In genomic region chr6:124904161-124904981, GRCm38 (mm10) we compare ENCODE assay signal across 8 mouse cellular contexts. TPM values are rescaled to one million over a fixed set of nuclear protein-coding genes. Genes with fewer than 3 reads are reported as not detected.
A peak's percentile ranks its signal among the peaks of the same experiment; 100 is the strongest.
DNase-seq lines count a peak whose midpoint lies in the region; ATAC-seq and TF ChIP-seq lines count a peak whose summit lies in the region.

No protein-coding gene starts in this region.

- intact Hi-C loops in left cerebral cortex, postnatal 4 days (cut with DNase I): loop anchor here (5.0 kb wide), 1 partner anchor 42 kb away; the partner anchor contains the start of gene Gpr162

- DNase-seq in spleen, postnatal 36 days (ENCODE audit: low spot score in 2 of 2): peak; percentile 48 to 61
- no peak for DNase-seq in spleen, postnatal 14 days (ENCODE audit: low spot score in 2 of 2)
- DNase-seq in embryo, embryonic 11.5 days (ENCODE audit: low read depth, low spot score): peak; percentile 72
- peak; percentile 78 for DNase-seq in gastrocnemius, postnatal 25 days
- peak; percentile 72 for DNase-seq in left cerebral cortex, postnatal 4 days
- peak; percentile 84 for DNase-seq in midbrain, embryonic 10.5 days (ENCODE audit: low spot score)

- H3K9me3 ChIP-seq in intestine, postnatal 0 days (ENCODE audit: control insufficient read depth): no peaks in the 10 kb centered on the region
- H3K9me3 ChIP-seq in midbrain, embryonic 10.5 days (replicated peaks): no peaks in the 10 kb centered on the region
- no peaks in the 10 kb centered on the region for H3K9me3 ChIP-seq in stomach, embryonic 14.5 days (ENCODE audit: control insufficient read depth, low read depth, low read length)

- no peaks in the 10 kb centered on the region for H3K4me1 ChIP-seq in intestine, postnatal 0 days (replicated peaks; ENCODE audit: control insufficient read depth, insufficient read depth, low read length)
- peaks cover 38% of the 10 kb centered on the region for H3K4me1 ChIP-seq in midbrain, embryonic 10.5 days
- no peaks in the 10 kb centered on the region for H3K4me1 ChIP-seq in stomach, embryonic 14.5 days (ENCODE audit: control insufficient read depth, insufficient read depth, low read length)

- H3K27me3 ChIP-seq in intestine, postnatal 0 days (replicated peaks; ENCODE audit: control insufficient read depth, insufficient read depth, low read length): peaks cover under 1% of the 10 kb centered on the region; the same call in 1 of the 2 replicates
- H3K27me3 ChIP-seq in midbrain, embryonic 10.5 days (ENCODE audit: low read depth, poor library complexity, severe bottlenecking): peaks cover 19% of the 10 kb centered on the region
- H3K27me3 ChIP-seq in stomach, embryonic 14.5 days (ENCODE audit: control insufficient read depth, insufficient read depth, low read length): no peaks in the 10 kb centered on the region

- 10% methylated on average over 24 of the region's 24 CpGs for WGBS in intestine, postnatal 0 days
- 6% methylated on average over 24 of the region's 24 CpGs for WGBS in midbrain, embryonic 10.5 days
- WGBS in stomach, embryonic 14.5 days: 11% methylated on average over 24 of the region's 24 CpGs

- H3K36me3 ChIP-seq in intestine, postnatal 0 days (ENCODE audit: control insufficient read depth, insufficient read depth): no peaks in the 10 kb centered on the region
- no peaks in the 10 kb centered on the region for H3K36me3 ChIP-seq in midbrain, embryonic 10.5 days
- no peaks in the 10 kb centered on the region for H3K36me3 ChIP-seq in stomach, embryonic 14.5 days (ENCODE audit: control insufficient read depth, insufficient read depth, low read length)

- H3K4me2 ChIP-seq in intestine, postnatal 0 days (replicated peaks; ENCODE audit: low read depth): peak overlapping the region; percentile 86
- H3K4me2 ChIP-seq in stomach, embryonic 14.5 days (replicated peaks; ENCODE audit: low read depth, low read length): peak overlapping the region; percentile 76

- peak; percentile 78 for ATAC-seq in intestine, postnatal 0 days
- ATAC-seq in stomach, embryonic 14.5 days (ENCODE audit: insufficient number of reproducible peaks, insufficient read depth, low FRiP score, low read depth): peak; percentile 77

- peak; percentile 74 for TF ChIP-seq CTCF in intestine, postnatal 0 days (IDR thresholded peaks at IDR 0.05; ENCODE audit: low read depth)

- peak overlapping the region; percentile 92 for H3K27ac ChIP-seq in intestine, postnatal 0 days (ENCODE audit: low read depth, low read length)
- peak overlapping the region; percentile 98 for H3K27ac ChIP-seq in midbrain, embryonic 10.5 days (replicated peaks)
- peak overlapping the region; percentile 99 for H3K27ac ChIP-seq in stomach, embryonic 14.5 days (ENCODE audit: low read length)

- H3K4me3 ChIP-seq in intestine, postnatal 0 days (ENCODE audit: low read depth, low read length): peak overlapping the region; percentile 52
- peak overlapping the region; percentile 63 for H3K4me3 ChIP-seq in midbrain, embryonic 10.5 days
- peak overlapping the region; percentile 40 for H3K4me3 ChIP-seq in stomach, embryonic 14.5 days (ENCODE audit: low read depth, low read length)

- H3K9ac ChIP-seq in intestine, postnatal 0 days (ENCODE audit: low read depth, low read length): peak overlapping the region; percentile 58
- peak overlapping the region; percentile 49 for H3K9ac ChIP-seq in stomach, embryonic 14.5 days (replicated peaks; ENCODE audit: low read depth, low read length)

RNA-seq across cellular contexts. Expression of gene Lag3, which starts 7.1 kb away (rescaled TPM):
- total RNA-seq in gastrocnemius, postnatal 25 days (2021): under 1 TPM in 1 of 2 experiments, not detected in 1; 0.51 TPM
- 1.6 and 1.7 TPM in 2 replicates for polyA plus RNA-seq in intestine, postnatal 0 days (2015; fragmentation: Nextera tagmentation; extraction: Ambion mirVana)
- total RNA-seq in left cerebral cortex, postnatal 4 days (2021): 1 to 10 TPM; 1.7 to 2.3 TPM
- polyA plus RNA-seq in midbrain, embryonic 10.5 days (2016; fragmentation: Nextera tagmentation; extraction: Ambion mirVana): 1.0 and 1.5 TPM in 2 replicates
- 1.3 and 1.5 TPM in 2 replicates for polyA plus RNA-seq in stomach, embryonic 14.5 days (2014; fragmentation: Nextera tagmentation; extraction: Ambion mirVana)

RNA-seq across cellular contexts. Expression of gene Ptms, which starts 15.5 kb away (rescaled TPM):
- total RNA-seq in gastrocnemius, postnatal 25 days (2021): 100 to 1,000 TPM; 126 to 152 TPM
- 167 and 169 TPM in 2 replicates for polyA plus RNA-seq in intestine, postnatal 0 days (2015; fragmentation: Nextera tagmentation; extraction: Ambion mirVana)
- total RNA-seq in left cerebral cortex, postnatal 4 days (2021): 1,000 to 10,000 TPM; 1,603 to 1,633 TPM
- polyA plus RNA-seq in midbrain, embryonic 10.5 days (2016; fragmentation: Nextera tagmentation; extraction: Ambion mirVana): 261 and 296 TPM in 2 replicates
- 320 TPM in 2 replicates for polyA plus RNA-seq in stomach, embryonic 14.5 days (2014; fragmentation: Nextera tagmentation; extraction: Ambion mirVana)

RNA-seq across cellular contexts. Expression of gene Cd4, which starts 16.4 kb away (rescaled TPM):
- 1 to 10 TPM in 1 of 2 experiments, not detected in 1; 1.2 TPM for total RNA-seq in gastrocnemius, postnatal 25 days (2021)
- 0.75 and 0.83 TPM in 2 replicates for polyA plus RNA-seq in intestine, postnatal 0 days (2015; fragmentation: Nextera tagmentation; extraction: Ambion mirVana)
- total RNA-seq in left cerebral cortex, postnatal 4 days (2021): 1 to 10 TPM in 1 of 2 experiments, under 1 TPM in 1; 0.52 to 1.2 TPM
- 0.05 TPM in 1 of 2 replicates, not detected in the other for polyA plus RNA-seq in midbrain, embryonic 10.5 days (2016; fragmentation: Nextera tagmentation; extraction: Ambion mirVana)
- 0.28 and 0.43 TPM in 2 replicates for polyA plus RNA-seq in stomach, embryonic 14.5 days (2014; fragmentation: Nextera tagmentation; extraction: Ambion mirVana)

RNA-seq across cellular contexts. Expression of gene Mlf2, which starts 26.8 kb away (rescaled TPM):
- 100 to 1,000 TPM; 207 to 210 TPM for total RNA-seq in gastrocnemius, postnatal 25 days (2021)
- polyA plus RNA-seq in intestine, postnatal 0 days (2015; fragmentation: Nextera tagmentation; extraction: Ambion mirVana): 265 and 269 TPM in 2 replicates
- 100 to 1,000 TPM; 467 to 469 TPM for total RNA-seq in left cerebral cortex, postnatal 4 days (2021)
- 428 and 435 TPM in 2 replicates for polyA plus RNA-seq in midbrain, embryonic 10.5 days (2016; fragmentation: Nextera tagmentation; extraction: Ambion mirVana)
- 341 and 354 TPM in 2 replicates for polyA plus RNA-seq in stomach, embryonic 14.5 days (2014; fragmentation: Nextera tagmentation; extraction: Ambion mirVana)

RNA-seq across cellular contexts. Expression of gene Gpr162, which starts 40.6 kb away (rescaled TPM):
- under 1 TPM; 0.23 to 0.32 TPM for total RNA-seq in gastrocnemius, postnatal 25 days (2021)
- polyA plus RNA-seq in intestine, postnatal 0 days (2015; fragmentation: Nextera tagmentation; extraction: Ambion mirVana): 0.46 and 0.64 TPM in 2 replicates
- 100 to 1,000 TPM; 145 to 164 TPM for total RNA-seq in left cerebral cortex, postnatal 4 days (2021)
- polyA plus RNA-seq in midbrain, embryonic 10.5 days (2016; fragmentation: Nextera tagmentation; extraction: Ambion mirVana): 2.8 and 3.6 TPM in 2 replicates
- polyA plus RNA-seq in stomach, embryonic 14.5 days (2014; fragmentation: Nextera tagmentation; extraction: Ambion mirVana): 0.91 and 1.0 TPM in 2 replicates

Comparison
In these comparisons a context has a peak if more than half of its experiments do, and no peak if none do; other contexts are left out.
1. DNase-seq: peak in spleen, postnatal 36 days (2 of 2), embryo, embryonic 11.5 days (single experiment), gastrocnemius, postnatal 25 days (single experiment), left cerebral cortex, postnatal 4 days (single experiment) and midbrain, embryonic 10.5 days (single experiment); none in spleen, postnatal 14 days (0 of 2).
2. Peak in every context shown above with its lines, with median percentiles within 50 percentile points of each other: H3K27ac ChIP-seq and H3K4me3 ChIP-seq.